Mouse (Mus musculus): ENCODE measurements at regions not wholly inside any gene's neighbourhood (a gene's known extent, or its start where the extent isn't known, plus 50 kb on each side); places are given as distances from the start of the nearest gene placed in this dataset.

- DNase-seq (ENCODE audit: low spot score in 2 of 2) = peak in 1 of 2 experiments; percentile 64
These were observed 56.5 kb downstream of the Tmsb4x start for GRCm38 (mm10) chrX:167152611-167153010.

DNA sequence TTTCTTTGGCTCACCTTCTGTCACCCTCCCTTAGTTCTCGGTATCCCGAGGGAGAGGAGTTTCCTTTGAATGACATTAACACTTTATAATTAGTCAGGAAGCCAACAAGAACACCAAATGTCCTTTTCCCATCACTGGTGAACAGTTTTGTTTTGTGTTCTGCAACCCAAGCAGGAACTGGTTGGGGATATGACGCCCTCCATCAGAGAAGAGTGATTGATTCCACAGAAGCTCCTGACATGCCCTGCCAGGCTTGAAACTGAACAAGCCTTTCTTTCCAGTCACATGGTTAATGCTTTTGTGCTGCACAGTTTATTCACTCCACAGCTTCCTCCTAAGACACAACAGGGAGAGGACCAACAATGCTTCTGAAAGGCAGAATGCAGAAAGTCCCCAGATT is 57.8 kb downstream of the Tmsb4x start:
- peak; percentile 62 to 76 for DNase-seq (ENCODE audit: low spot score in 2 of 2)

- DNase-seq (ENCODE audit: low spot score in 2 of 2) = no peak
These were observed 59.7 kb downstream of the Tmsb4x start for GRCm38 (mm10) chrX:167149400-167149799.

- no peak for DNase-seq (ENCODE audit: low spot score in 2 of 2)
These were observed 62.4 kb downstream of the Tmsb4x start for GRCm38 (mm10) chrX:167146513-167147360.

DNA sequence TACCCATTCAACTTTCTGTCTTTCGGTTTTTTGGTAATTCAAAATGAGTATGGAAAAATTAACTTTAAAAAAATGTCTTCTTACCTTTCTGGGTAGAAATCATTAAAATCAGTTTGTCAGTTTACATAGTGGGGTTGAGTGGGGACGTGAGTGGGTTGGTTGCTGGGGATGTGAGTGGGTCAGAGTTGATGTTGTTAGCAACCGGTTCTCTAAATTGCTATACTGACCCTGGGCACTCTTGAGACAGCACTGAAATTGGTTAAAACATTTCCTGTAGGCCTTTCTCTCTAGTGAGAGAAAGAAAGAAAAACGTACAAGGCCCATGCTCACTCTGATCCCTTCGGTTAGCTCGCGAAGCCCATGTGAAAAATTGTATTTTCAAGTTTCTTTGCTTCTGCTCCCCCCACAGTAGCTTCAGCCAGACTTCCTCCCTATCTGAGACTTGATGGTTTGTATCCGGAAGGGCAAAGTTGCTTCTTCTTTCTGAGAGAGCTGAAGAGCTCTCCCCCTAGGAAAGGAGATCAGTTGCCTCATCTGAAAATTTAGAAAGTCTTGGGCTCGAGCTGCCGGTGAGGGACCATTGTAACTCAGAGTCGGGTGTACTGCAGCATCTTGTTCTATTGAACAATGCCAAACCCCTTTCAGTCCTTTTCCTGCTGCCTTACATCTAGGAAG is 63.5 kb downstream of the Tmsb4x start:
- DNase-seq (ENCODE audit: low spot score in 2 of 2) = no peak

GRCm38 (mm10) chrX:167139110-167139509 is 70.0 kb downstream of the Tmsb4x start:
- no peak for DNase-seq (ENCODE audit: low spot score in 2 of 2)

GRCm38 (mm10) chrX:167134250-167134649 is 74.9 kb downstream of the Tmsb4x start:
- no peak for DNase-seq (ENCODE audit: low spot score in 2 of 2)

DNA sequence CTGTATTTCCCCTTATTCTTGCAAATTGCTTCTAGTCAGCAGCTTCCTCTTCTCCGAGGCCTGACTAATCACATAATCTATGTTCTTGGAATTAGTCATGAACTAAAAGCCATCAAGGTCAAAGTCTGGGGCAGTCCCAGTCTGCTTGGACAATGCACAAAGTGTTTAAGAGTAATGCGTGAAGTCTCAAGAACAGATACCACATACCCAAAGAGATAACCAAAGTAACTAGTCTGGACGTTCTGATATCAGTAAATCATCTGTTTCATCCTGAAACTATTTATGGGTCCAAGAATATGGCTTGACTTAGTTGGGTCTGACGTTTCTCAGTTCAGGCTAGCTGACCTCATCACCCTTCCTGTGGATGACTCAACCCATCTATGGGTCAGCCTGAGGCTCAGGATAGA is 76.1 kb downstream of the Tmsb4x start:
- peak in 1 of 2 experiments; percentile 5 for DNase-seq (ENCODE audit: low spot score in 2 of 2)

GRCm38 (mm10) chrX:167131317-167131716 is 77.8 kb downstream of the Tmsb4x start:
- DNase-seq (ENCODE audit: low spot score in 2 of 2) = no peak

GRCm38 (mm10) chrX:167130601-167131000 is 78.5 kb downstream of the Tmsb4x start:
- no peak for DNase-seq (ENCODE audit: low spot score in 2 of 2)

DNA sequence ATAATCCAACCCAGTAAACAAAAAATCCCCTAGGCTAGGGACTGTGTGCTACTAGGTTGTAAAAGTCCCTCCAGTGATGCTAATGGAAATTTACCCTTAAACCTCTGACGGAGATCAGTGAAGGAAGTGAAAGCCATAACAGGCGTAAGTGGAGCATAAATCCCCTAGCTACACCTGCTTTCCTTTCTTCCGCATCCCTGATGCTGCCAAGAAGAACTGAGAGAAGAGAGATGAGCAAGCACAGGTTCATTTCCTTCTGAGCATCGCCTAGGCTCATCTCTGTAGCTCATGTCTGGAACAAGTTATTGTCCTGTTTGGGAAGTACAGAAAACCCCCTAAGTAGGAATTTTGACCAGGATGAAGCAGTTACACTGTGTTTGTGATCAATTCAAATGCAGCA is 89.8 kb downstream of the Tmsb4x start:
- no peak for DNase-seq (ENCODE audit: low spot score in 2 of 2)

GRCm38 (mm10) chrX:167115096-167115495 is 94.0 kb downstream of the Tmsb4x start:
- no peak for DNase-seq (ENCODE audit: low spot score in 2 of 2)

DNA sequence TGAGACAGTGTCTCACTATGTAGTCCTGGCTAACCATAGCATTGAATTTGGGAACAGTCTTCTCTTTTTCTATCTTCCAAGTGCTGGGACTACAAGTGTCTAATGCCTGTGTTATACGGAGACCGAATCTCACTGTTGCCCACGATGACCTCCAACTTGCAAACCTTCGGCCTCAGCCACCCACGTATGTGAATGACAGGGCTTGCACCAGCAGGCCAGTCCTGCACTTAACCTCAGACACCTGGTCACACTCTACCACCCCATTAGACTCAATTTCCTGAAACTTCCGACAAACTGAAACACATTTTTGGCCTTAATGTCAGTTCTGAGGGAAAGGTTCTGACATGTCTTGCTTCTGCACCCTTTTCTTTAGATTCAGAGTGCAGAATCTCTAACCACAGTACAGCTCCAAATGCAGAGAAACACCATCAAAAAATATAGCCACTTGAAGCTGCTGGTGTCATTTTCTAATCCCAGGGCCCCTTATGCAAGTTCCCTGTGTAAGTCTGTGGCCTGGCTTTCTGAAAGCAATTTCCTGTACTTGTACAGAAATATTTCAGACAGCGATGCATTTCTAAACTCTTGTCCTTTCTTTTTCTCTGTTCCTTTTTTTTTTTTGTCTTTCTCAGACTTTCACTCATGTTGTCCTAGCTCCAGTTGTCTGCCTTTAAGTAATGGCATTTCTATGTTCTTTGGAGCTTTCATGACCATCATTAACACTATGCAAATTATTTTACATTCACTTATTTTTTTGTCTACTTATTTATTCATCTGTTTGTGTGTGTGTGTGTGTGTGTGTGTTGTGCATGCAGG is 97.8 kb downstream of the Tmsb4x start:
- DNase-seq (ENCODE audit: low spot score in 2 of 2) = no peak

GRCm38 (mm10) chrX:167108356-167108755 is 100.8 kb downstream of the Tmsb4x start:
- DNase-seq (ENCODE audit: low spot score in 2 of 2) = no peak

GRCm38 (mm10) chrX:167107469-167107868 is 101.6 kb downstream of the Tmsb4x start:
- no peak for DNase-seq (ENCODE audit: low spot score in 2 of 2)

DNA sequence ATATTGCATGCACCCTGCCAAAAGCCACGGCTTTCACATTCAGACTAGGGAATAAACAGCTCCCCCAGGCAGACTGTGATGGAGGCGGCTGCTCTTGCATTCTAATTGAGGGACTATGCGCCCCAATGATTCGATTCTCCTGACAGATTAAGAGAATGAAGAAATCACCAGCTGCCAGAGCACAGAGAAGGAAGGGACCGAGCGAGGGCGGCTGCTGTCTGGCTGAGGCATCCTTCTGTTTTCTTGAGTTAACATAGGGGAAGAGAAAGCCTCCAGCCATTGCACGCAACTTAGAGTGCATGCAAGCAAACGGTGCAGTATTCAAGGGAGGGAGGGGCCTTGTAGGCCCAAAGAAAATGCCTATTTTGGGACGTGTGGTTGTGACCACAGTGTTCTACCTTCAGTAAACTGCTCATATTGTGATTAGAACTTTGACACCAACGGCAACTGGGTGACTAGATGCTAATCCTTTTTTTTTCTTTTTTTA is 103.1 kb downstream of the Tmsb4x start:
- DNase-seq (ENCODE audit: low spot score in 2 of 2) = peak in 1 of 2 experiments; percentile 14

DNA sequence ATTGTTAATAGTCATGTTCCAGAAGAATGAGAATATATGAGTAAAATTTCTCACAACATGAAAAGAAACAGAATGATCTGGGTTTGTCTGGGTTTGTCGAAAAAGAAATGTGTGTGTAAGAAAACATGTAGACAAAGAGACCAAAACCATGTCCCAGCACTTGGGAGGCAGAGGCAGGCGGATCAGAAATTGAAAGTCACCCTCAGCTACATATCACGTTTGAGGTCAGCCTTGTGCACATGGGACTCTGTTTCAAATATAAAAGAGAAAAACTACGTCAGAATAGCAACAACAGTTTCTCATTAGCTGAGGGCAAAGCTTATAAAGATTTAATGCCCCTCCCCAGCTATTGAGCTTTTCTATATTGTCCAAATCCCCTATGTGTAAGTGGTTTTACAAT is 103.8 kb downstream of the Tmsb4x start:
- no peak for DNase-seq (ENCODE audit: low spot score in 2 of 2)

GRCm38 (mm10) chrX:167104247-167104621 is 104.9 kb downstream of the Tmsb4x start:
- peak; percentile 56 to 67 for DNase-seq (ENCODE audit: low spot score in 2 of 2)

GRCm38 (mm10) chrX:167103501-167104246 is 105.4 kb downstream of the Tmsb4x start:
- DNase-seq (ENCODE audit: low spot score in 2 of 2) = no peak

DNA sequence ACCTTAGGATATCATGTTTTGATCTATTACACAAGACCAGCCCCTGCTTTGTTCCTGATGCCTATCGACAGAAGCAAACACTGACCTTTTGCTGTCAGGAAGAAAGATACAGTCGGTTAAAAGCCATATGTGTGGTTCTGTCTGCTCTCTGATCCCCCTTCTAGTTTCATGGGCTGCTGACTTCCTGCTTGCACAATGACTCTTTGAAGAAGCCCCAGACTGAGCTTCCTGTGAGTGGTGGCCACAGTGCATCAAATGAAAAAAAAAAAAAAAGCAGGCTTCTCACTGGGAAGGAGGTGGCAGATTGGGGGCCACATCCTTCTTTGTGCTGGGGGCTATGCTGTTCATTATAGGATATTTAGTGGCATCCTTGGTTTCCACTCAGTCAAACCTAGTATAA is 107.2 kb downstream of the Tmsb4x start:
- peak in 1 of 2 experiments; percentile 35 for DNase-seq (ENCODE audit: low spot score in 2 of 2)

DNA sequence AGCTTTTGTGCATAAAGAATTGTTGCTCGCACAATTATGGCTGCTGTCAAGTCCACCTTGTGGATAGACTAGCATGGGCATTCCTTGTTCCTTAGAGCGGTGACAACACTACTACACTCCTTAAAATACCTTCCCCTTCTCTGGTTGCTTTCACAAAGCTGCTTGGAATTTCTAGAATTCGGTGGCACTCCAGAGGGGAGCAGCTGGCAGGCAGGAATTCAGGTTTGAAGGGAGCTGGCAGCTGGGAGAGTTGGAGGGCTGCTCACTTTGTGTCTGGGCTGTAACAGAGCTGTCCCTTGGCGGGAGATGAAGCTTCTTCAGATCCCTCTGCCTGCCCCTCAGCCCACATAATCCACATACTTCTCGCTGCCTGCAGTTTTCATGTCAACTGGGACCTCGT is 109.7 kb downstream of the Tmsb4x start:
- no peak for DNase-seq (ENCODE audit: low spot score in 2 of 2)
